Mouse (Mus musculus): ENCODE data around the gene Usp31.

The Usp31 gene

DNA sequence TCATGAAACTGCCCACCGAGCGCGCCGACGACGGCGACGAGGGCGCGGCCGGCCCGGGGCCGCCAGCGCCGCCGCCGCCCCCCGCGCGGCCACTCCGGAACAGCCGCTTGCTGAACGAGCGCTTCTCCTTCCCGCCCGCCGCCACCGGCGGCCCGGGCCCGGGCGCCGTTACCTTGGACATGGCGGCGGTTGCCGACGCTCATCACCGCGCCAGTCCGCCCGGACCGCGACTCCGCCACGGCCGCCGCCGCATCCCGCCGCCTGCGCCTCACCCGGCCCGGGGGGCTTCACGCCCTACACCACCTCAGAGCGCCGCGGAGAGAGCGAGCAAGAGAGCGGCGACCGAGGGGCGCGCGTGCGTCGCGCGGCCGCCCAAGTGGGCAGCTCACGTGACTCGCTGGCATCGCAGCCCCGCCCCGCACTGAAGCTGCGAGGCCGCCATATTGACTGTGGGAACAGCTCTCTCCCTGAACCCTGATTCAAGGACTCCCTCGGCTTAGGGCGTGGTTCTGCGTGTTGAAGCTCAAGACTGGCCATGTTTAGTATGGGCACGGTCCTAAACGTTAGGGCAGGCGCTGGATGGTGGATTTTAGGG, at the start of gene Usp31:
Gene Usp31 (minus strand): TSS at position 181 of the 595 bp plus-strand sequence.
- peak; percentile 96 to 98 for DNase-seq

GRCm38 (mm10) chr7:121754748-121755147, 47.7 kb upstream of the Usp31 start:
- no peak for DNase-seq

DNA sequence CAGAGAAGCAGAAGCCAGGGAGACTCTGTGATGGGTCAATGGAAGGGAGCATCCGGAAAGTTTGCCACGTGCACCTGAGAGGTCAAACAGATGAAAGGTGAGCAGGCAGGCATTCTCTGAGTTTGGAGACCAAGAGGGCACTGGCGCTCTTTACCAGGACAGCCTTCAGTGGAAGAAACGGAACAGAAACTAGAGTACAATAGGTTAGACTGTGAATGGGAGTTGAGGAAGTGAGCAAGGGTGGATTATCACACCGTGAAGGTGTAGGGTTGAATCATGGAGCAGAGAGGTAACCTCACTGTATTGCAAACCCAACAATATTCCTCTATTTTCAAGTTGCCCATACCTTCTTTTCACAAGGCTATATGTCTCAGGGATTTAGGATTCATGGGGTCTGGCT, 43.2 kb upstream of the Usp31 start:
- no peak for DNase-seq

GRCm38 (mm10) chr7:121737511-121738415, 30.7 kb upstream of the Usp31 start:
- peak; percentile 59 to 60 for DNase-seq

DNA sequence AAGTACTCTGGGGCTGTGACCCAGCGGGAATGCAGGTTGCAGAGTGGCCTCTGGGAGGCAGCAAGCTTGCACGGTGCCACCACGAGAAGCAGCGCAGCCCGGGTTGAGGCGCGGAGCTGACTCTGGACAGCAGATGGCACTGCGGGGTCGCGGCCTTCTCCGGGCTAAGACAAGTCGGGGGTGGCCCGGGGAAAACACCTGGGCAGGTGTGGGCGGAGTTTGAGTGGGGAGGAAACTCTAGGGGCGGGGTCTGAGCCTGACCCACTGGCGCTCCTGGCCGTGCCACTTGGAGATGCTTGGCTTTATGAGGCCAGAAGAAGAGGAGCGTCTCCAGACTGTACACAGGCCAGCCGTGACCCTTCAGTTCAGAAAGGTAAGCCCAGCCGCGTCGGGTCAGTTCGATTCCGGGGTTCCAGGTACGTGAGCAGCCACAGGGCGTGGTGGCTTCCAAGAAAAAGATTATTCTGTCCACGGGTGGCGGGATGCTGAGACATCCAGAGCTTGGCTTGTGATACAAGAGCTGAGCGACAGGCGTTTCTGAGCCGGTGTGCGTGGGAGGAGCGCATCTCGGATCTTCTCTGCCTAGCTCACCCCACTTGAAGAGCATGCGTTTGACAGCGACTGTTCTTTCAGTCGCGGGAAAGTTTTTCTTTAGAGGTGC, 27.2 kb upstream of the Usp31 start, which contains the start of gene Scnn1g:
Gene Scnn1g (plus strand): TSS at position 309 of the 661 bp plus-strand sequence.
- DNase-seq = peak; percentile 95 to 96

DNA sequence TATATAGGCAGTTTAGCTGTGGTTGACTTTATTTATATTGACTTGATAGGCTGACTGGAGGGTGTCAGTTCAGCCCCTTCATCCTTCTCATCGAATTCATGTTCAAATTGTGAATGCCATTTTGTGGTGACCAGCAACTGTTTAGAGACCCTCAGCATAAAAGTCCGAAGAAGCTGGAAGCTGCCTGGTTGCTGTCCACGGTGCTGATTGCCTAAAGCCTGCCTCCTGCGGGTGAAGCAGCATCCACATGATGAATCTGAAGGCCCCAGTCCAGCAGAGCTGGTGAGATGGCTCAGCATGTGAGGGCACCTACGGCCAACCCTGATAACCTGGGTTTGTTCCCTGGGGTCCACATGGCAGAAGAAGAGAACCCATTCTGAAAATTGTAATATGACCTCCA, 23.2 kb upstream of the Usp31 start:
- DNase-seq = peak in 1 of 2 experiments; percentile 25

GRCm38 (mm10) chr7:121717031-121717430, 10.0 kb upstream of the Usp31 start:
- DNase-seq = no peak

- DNase-seq = no peak
Measured at GRCm38 (mm10) chr7:121711171-121711570, 4.1 kb upstream of the Usp31 start.

DNA sequence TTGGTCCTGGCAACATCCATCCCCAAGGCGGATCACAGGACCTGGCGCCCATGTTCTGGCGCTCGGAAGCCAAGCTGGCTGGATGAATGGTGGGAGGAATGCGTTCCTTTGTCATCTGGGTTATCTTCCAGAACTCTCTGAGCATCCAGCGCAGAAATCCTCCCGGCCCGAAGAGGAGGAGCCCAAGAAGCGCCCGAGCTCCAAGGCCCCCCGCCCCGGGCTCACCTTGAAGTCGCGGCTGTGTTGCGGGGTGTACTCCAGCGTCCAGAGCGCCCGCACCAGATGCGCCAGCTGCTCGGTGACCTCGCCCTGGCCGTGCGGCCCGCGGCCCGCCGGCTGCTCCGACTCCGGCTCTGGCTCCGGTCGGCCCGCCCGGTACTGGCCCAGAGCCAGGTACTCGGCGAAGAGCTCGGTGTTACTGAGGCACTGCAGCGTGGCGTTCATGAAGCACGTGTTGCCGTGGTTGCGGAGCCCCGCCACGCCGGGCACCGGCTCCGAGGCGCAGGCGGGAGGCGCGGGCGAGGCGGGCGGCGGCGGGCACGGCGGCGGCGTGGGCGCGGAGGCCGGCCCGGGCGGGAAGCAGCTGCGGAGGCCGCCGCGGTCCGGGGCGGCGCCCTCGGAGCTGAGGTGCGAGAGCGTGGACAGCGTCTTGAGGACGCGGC, 511 bp downstream of the Usp31 start:
- peak; percentile 76 to 80 for DNase-seq

GRCm38 (mm10) chr7:121705051-121705450, 2.0 kb downstream of the Usp31 start:
- DNase-seq = no peak

DNA sequence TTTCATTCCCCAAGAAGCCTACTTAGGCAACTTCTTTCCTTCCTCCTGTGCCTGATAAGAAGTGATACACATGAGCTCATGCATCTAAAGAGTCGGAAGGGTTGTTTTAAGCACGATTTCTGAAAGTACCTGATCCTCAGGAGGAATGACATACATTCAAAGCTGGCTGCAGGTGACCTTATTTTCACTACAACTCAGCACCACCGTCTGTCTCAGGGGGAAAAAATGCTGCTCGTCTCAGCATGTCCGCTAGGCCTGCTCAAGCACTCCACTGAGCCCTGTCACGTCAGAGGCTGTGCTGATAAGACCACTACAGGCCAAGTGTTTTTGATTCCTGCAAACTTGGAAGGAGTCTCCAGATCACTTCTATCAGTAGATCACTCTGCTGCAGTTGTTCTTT, 5.1 kb downstream of the Usp31 start:
- DNase-seq = no peak

DNA sequence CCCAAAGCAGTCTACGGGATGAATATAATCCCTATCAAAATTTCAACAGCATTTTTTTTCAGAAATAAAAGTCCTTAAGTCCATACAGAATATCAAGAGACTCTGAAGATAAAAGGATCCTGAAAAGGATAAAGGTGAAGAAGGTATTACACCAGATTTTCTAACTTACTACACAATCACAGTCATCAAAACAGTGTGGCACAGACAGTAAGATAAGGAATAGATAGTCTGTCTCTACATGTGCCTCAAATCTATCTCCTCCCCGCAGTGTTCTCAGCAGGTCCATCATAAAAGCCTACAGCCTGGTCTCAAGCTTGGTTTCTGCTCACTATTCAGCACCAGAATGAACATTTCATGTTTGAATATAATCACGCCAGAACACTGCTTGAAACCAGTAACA, 6.6 kb downstream of the Usp31 start:
- DNase-seq = no peak

- no peak for DNase-seq
Measured at GRCm38 (mm10) chr7:121699218-121699617, 7.8 kb downstream of the Usp31 start.

DNA sequence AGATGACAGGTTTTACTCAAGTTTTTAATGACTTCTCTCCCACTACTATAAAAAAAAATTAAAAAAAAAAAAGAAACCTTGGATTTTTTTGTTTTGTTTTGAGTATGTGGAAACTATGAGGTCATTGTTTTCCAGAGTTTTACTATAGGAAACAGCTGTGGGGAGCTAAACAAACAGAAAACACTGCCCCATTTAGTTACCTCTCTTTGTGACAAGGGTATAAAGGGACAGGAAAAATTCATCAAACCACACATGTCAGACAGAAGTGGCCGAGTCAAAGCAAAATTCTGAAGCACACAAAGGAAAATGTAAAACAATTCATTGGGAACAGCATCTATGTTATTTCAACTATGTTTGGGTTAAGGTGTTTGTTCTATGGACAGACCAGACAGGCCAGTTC, 9.5 kb downstream of the Usp31 start:
- DNase-seq = no peak

GRCm38 (mm10) chr7:121697170-121697569, 9.9 kb downstream of the Usp31 start:
- no peak for DNase-seq

DNA sequence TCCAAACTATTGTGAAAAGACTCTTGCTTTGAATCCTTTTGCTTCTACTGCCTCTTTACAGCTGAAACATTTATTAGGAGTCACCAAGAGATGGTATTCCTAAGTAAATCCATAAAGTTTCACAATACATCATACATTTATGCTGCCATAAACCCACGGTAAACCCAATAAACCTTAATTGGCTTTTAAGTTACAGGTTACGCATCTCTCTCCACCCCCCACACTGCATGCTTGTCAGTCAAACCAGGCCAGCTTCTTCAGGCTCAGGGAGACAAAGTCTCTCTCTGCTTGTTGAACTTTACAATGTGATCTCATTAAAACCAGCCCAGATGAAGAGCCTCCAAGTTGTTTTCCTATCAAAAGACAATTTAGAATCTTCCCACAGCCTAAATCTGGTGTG, 15.2 kb downstream of the Usp31 start:
- no peak for DNase-seq

- DNase-seq = no peak
Measured at GRCm38 (mm10) chr7:121689338-121689737, 17.7 kb downstream of the Usp31 start.

DNA sequence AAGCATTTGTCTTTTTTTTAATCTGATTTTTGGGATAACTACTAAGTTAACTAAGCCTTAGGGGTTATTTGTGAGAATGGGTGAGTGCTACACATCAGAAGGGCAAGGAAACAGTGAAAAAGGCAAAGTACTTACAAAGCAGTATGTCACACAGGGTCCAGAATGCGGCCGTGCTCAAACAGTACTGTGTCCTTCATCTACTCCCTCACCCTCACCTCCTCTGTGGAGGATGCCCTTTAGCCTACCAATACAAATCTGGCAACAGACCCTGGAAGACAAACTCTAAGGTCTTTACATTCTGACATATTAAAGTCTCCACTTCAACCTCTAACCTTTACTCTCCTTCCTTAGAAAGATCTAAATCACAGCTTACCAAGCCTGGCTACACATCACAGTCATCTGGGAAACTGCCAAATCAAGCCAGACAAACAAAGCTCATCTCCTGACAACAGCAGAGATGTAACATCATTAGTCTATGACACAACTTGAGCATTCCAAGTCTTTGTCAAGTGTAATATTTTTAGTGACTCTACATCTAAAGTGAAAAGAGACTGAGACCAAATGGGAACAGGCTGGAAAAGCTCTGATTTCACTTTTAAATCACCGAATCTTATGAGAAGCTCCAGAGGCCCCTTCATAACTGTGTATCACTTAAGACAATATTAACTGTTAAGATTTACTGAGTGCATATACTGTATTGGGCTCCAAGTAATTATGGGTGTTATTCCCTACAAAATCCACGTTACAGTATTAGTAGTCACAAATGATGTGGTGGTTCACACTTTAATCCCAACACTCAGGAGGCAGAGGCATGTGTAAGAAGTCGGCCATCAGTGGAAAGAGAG, 21.7 kb downstream of the Usp31 start:
- DNase-seq = no peak

GRCm38 (mm10) chr7:121681191-121681590, 25.9 kb downstream of the Usp31 start:
- DNase-seq = no peak

DNA sequence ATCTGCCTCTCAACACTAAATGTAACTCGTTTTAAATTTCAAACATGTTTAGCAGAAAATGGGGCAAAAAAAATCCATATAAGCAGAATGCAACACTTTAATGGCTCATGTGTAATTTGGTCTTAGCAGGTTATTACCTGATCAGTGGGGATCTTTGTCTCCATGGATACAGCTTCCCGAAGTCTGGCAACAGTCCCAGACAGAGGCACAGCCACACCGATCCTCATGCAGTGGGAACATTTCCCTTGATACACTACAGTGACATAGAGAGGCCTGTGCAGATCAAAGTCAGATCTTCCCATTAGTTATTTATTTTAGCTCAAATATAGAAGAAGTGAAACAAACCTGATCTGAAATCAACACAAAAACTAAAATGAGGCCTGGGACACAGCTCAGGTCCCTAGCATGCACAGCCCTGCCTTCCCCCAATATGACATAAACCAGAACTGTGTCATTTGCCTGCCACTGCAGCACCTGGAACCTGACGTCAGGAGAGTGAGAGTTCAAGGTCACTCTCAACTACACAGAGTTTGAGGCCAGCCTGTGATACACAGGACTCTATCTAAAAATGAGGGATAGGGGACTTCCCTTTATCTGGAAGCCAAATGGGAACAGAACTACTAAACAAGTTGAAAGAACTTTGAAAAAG, 29.8 kb downstream of the Usp31 start:
- DNase-seq = peak; percentile 74 to 77

DNA sequence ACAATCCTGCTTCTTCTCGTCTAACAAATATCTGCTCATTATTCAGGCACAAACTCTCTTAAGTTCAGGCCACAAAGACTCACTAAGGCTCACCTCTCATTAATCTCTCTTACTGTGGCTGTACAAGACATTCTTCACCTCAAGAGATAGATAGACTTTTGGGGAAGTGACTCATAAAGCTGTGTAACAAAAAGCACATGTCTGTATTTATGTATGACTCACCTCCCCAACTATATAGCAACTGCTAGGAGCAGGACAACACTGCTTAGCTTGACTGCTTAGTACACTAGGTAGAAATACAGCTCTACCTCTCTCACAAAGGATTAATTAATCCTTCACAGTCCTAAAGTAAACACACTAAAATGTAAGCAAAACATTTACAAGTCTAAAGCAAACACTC, 46.3 kb downstream of the Usp31 start:
- DNase-seq = no peak

GRCm38 (mm10) chr7:121658866-121659265, 48.2 kb downstream of the Usp31 start:
- DNase-seq = no peak
